Mouse (Mus musculus) forebrain, embryonic 14.5 days (tissue): ENCODE results near the gene Rad52. TPM values are rescaled to one million over a fixed set of nuclear protein-coding genes. Genes with fewer than 3 reads are reported as not detected.

Experiments used
- ATAC-seq: fragments of 200-750 bp; cut with Nextera tagmentation; 2 replicates; pipeline ENCODE4 v1.8.0; 2017; ENCODE audit warnings: mild to moderate bottlenecking, moderate library complexity
- DNase-seq: peaks from one replicate; pipeline ENCODE4 v3.0.0-alpha.2; 2015; ENCODE audit warnings: low spot score
- H3K27ac ChIP-seq: fragments of 300-500 bp; sonication (generic); 2 replicates; pipeline ENCODE4 v1.5.1; 2014; ENCODE audit warnings: low read depth, mild to moderate bottlenecking, control low read depth, low read length, moderate library complexity
- H3K27me3 ChIP-seq: fragments of 300-500 bp; sonication (generic); replicated peaks from 2 replicates; pipeline ENCODE4 v1.6.1; 2014; ENCODE audit warnings: low read length, control low read depth, mixed read lengths; ENCODE audit not compliant: control insufficient read depth, insufficient read depth
- H3K36me3 ChIP-seq: fragments of 300-500 bp; sonication (generic); 2 replicates; pipeline ENCODE4 v1.6.1; 2014; ENCODE audit warnings: low read length, control low read depth; ENCODE audit not compliant: control insufficient read depth, insufficient read depth
- H3K4me1 ChIP-seq: fragments of 300-500 bp; sonication (generic); 2 replicates; pipeline ENCODE4 v1.6.1; 2014; ENCODE audit warnings: antibody characterized with exemption, low read length, control low read depth; ENCODE audit not compliant: control insufficient read depth, insufficient read depth
- H3K4me2 ChIP-seq: fragments of 300-500 bp; sonication (generic); 2 replicates; pipeline ENCODE4 v1.6.1; 2014; ENCODE audit warnings: mild to moderate bottlenecking, control low read depth, low read length
- H3K4me3 ChIP-seq: fragments of 300-500 bp; sonication (generic); 2 replicates; pipeline ENCODE4 v1.5.1; 2014; ENCODE audit warnings: low read depth, low read length, control low read depth
- H3K9ac ChIP-seq: fragments of 300-500 bp; sonication (generic); 2 replicates; pipeline ENCODE4 v1.6.1; 2014; ENCODE audit warnings: mild to moderate bottlenecking, low read length, control low read depth, moderate library complexity
- H3K9me3 ChIP-seq: fragments of 300-500 bp; sonication (generic); replicated peaks from 2 replicates; pipeline ENCODE4 v1.6.1; 2016; ENCODE audit warnings: low read length, control low read depth, mixed read lengths; ENCODE audit not compliant: control insufficient read depth
- WGBS: fragments of 180-500 bp; shearing (Covaris S2); extraction: QIAGEN DNeasy Blood & Tissue Kit; methylation state at CpG from one replicate; pipeline ENCODE4 v1.1.7; 2014; 5-methylcytosine and 5-hydroxymethylcytosine counted together
- polyA plus RNA-seq: library from polyadenylated mRNA; unstranded; fragments of >200 nt; fragmentation: Nextera tagmentation; extraction: Ambion mirVana; gene quantifications from 2 replicates; pipeline ENCODE4 v1.2.1, GENCODE M21; 2014

Rad52 gene
- polyA plus RNA-seq, 1 experiment from 2014 or later: 22.4 TPM

- peak overlapping the region; percentile 95 for H3K9ac ChIP-seq
- no peaks in the 10 kb centered on the region for H3K9me3 ChIP-seq
- no peaks in the 10 kb centered on the region for H3K27me3 ChIP-seq
- H3K4me1 ChIP-seq: peaks cover 3% of the 10 kb centered on the region; the same call in 1 of the 2 replicates
- peak; percentile 4 for DNase-seq
- H3K4me2 ChIP-seq: peak overlapping the region; percentile 76
- 19% methylated on average over 15 of the region's 15 CpGs for WGBS
- H3K27ac ChIP-seq: peak overlapping the region; percentile 90; the same call in 1 of the 2 replicates
- peaks cover 5% of the 10 kb centered on the region; the same call in 1 of the 2 replicates for H3K36me3 ChIP-seq
- ATAC-seq: no peak
- peak overlapping the region; percentile 93 for H3K4me3 ChIP-seq
Measured at GRCm38 (mm10) chr6:119903081-119903789, 737 bp downstream of the Rad52 start.

DNA sequence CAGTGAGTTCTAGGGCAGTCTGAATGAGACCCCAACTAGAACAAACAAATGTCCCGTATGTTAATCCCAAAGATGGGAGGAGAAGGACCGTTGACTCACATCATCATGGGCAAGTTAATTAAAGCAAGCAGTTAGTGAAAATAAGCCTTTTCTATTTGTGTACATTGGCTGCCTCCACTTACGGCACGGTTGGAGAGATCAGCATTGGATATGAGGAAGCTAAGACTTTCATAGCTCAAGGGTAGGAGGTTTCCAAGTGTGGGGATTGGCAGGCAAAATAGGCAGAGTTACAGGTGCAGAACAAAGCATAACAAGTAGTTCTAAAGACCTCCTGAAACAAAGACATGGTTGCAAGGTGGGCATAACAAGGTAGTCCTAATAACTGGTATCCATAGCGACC, 3.0 kb downstream of the Rad52 start:
- DNase-seq (no peak), ATAC-seq (no peak)
- Histone ChIP-seq H3K4me2 (no peak overlapping the region), H3K27me3 (no peaks in the 10 kb centered on the region), H3K27ac (no peak overlapping the region), H3K4me1 (peaks cover 3% of the 10 kb centered on the region; the same call in 1 of the 2 replicates), H3K9ac (no peak overlapping the region), H3K36me3 (peaks cover 5% of the 10 kb centered on the region; the same call in 1 of the 2 replicates), H3K9me3 (no peaks in the 10 kb centered on the region), H3K4me3 (no peak overlapping the region)
- 78% methylated on average over 5 of the region's 5 CpGs for WGBS

DNA sequence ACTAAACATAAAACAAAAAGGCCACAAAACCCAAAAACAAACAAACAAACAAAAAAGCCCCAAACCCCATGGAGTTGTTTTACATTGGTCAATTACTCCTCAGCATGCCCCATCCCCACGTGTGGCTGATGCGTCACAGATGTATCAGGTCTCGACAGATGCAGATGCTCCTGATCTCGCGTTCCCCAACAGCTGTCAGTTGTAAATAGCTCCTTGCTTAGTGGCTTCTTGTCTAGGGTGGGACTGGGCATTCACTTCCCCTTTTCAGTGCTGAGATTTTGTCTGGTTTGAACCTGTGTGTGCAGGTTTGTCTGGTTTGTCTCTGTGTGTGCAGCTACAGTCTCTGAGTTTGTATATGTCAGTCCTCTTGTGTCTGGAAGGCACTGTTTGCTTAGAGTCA, 9.5 kb downstream of the Rad52 start:
- no peaks in the 10 kb centered on the region for H3K4me1 ChIP-seq
- H3K9ac ChIP-seq: no peak overlapping the region
- peaks cover 38% of the 10 kb centered on the region for H3K36me3 ChIP-seq
- H3K4me3 ChIP-seq: no peak overlapping the region
- H3K4me2 ChIP-seq: no peak overlapping the region
- H3K27me3 ChIP-seq: no peaks in the 10 kb centered on the region
- 91% methylated on average over 5 of the region's 5 CpGs for WGBS
- ATAC-seq (no peak), DNase-seq (no peak)
- H3K9me3 ChIP-seq: no peaks in the 10 kb centered on the region
- H3K27ac ChIP-seq: no peak overlapping the region

DNA sequence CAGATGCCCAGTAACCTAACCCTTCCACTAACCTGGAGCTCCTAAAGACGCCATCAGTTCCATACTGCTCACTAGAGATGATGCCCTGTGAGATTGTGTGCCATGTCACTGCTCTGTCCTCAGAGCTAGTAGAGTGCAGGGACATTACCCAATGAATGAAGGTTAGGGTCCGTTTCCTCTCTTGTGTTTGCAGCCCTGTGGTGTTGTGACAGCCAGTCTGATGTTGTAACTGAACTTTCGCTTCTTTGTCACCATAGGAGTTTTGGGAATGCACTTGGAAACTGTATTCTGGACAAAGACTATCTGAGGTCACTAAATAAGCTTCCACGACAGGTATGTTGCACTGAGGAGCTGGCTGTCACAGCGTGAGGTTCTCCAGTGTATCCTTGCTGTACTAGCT, 13.2 kb downstream of the Rad52 start:
- Histone ChIP-seq H3K36me3 (peaks cover 71% of the 10 kb centered on the region), H3K4me1 (no peaks in the 10 kb centered on the region), H3K9ac (no peak overlapping the region), H3K4me3 (no peak overlapping the region), H3K27me3 (no peaks in the 10 kb centered on the region), H3K4me2 (no peak overlapping the region), H3K27ac (no peak overlapping the region), H3K9me3 (no peaks in the 10 kb centered on the region)
- 88% methylated on average over 5 of the region's 5 CpGs for WGBS
- ATAC-seq: no peak
- DNase-seq: no peak

DNA sequence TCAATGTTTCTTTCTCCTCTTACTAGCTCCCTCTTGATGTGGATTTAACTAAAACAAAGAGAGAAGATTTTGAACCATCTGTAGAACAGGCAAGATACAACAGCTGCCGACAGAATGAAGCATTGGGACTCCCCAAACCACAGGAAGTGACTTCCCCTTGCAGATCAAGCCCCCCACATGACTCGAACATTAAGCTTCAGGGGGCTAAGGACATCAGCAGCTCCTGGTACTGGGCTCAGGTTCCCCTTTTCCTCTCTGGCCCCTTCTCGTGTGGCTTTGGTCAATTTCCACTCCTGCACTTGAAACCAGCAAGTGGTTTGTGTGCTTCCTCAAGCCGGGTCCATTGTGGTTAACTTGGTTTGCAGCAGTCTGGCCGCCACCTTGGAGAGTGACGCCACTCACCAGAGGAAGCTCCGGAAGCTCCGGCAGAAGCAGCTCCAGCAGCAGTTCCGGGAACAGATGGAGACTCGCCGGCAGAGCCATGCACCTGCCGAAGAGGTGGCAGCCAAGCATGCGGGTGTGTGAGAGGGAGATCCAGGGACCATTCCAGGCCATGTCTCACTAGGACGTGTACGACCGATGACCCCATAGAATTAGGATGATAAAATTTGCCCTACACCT, 16.2 kb downstream of the Rad52 start:
- no peak for ATAC-seq
- Histone ChIP-seq H3K4me3 (no peak overlapping the region), H3K27me3 (no peaks in the 10 kb centered on the region), H3K9me3 (no peaks in the 10 kb centered on the region), H3K9ac (no peak overlapping the region), H3K27ac (no peak overlapping the region), H3K36me3 (peaks cover 87% of the 10 kb centered on the region), H3K4me1 (no peaks in the 10 kb centered on the region), H3K4me2 (no peak overlapping the region)
- DNase-seq: no peak
- WGBS: 90% methylated on average over 16 of the region's 16 CpGs

GRCm38 (mm10) chr6:119922136-119922535, 19.6 kb downstream of the Rad52 start:
- ATAC-seq: no peak

GRCm38 (mm10) chr6:119922544-119922943, 20.0 kb downstream of the Rad52 start:
- ATAC-seq (no peak), DNase-seq (no peak)
- Histone ChIP-seq H3K4me1 (no peaks in the 10 kb centered on the region), H3K4me3 (no peak overlapping the region), H3K27me3 (no peaks in the 10 kb centered on the region), H3K9ac (no peak overlapping the region), H3K27ac (no peak overlapping the region), H3K36me3 (peaks cover 92% of the 10 kb centered on the region), H3K4me2 (no peak overlapping the region), H3K9me3 (no peaks in the 10 kb centered on the region)
- 85% methylated on average over 4 of the region's 4 CpGs for WGBS

More at GRCm38 (mm10) chr6:119922136-119922535, 19.6 kb downstream of the Rad52 start:
- 97% methylated on average over 3 of the region's 3 CpGs for WGBS
- Histone ChIP-seq H3K4me2 (no peak overlapping the region), H3K9me3 (no peaks in the 10 kb centered on the region), H3K4me1 (no peaks in the 10 kb centered on the region), H3K9ac (no peak overlapping the region), H3K36me3 (peaks cover 92% of the 10 kb centered on the region), H3K4me3 (no peak overlapping the region), H3K27me3 (no peaks in the 10 kb centered on the region), H3K27ac (no peak overlapping the region)
- no peak for DNase-seq

DNA sequence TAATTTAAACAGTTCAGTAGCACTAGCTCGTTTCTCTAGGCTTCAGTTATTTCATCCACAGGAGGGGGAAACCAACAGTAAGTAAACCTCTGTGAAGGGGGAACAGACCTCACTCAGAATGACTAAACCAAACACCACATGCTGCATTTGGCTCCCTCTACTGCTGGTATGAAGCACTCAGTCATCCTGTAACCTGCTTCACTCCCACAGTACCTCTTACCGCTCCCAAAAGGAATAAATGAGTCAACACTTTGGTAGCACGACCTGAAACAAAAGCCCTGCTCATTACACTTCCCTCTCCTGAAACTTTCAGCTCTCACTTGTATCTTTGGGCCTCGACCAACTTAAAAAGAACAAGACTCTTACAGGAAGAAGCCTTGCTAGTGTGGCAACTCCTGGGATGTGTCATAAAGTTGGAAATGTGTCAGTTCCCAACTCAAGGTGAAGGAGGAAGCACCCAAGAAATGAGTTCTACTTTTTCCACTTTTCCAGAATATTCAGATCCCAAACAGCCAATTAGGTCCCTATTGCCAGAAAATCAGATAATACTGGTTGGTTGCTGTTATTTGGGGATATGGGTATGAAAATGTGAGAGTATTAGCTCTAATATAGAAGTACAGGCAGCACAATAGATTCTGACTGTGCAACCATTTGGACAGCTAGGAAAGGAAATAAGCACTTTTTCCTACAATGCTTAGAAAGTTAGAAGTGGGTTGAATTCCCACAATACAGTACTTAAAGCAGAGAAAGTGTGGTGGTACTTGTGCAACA, 21.9 kb downstream of the Rad52 start:
- no peak overlapping the region for H3K4me2 ChIP-seq
- H3K4me3 ChIP-seq: no peak overlapping the region
- peak; percentile 54; the same call in 1 of the 2 replicates for ATAC-seq
- DNase-seq: peak; percentile 65
- H3K4me1 ChIP-seq: no peaks in the 10 kb centered on the region
- H3K27me3 ChIP-seq: no peaks in the 10 kb centered on the region
- H3K9ac ChIP-seq: no peak overlapping the region
- H3K27ac ChIP-seq: no peak overlapping the region
- no peaks in the 10 kb centered on the region for H3K9me3 ChIP-seq
- WGBS: 46% methylated on average over 4 of the region's 4 CpGs
- peaks cover 88% of the 10 kb centered on the region for H3K36me3 ChIP-seq
